Mouse (Mus musculus) thymus, adult 2 months (tissue): Measurements from ENCODE around the gene Tut1.

Experiments
- CTCF ChIP-seq: fragments of 200-500 bp; IDR thresholded peaks from 2 replicates; pipeline ENCODE4 v1.5.1; 2012; ENCODE audit warnings: mild to moderate bottlenecking, control low read depth, low read length, moderate library complexity, borderline replicate concordance; ENCODE audit not compliant: control insufficient read depth, poor library complexity, insufficient read depth; ENCODE audit errors: extremely low read depth
- POLR2A ChIP-seq: fragments of 200-500 bp; IDR thresholded peaks from 2 replicates; pipeline ENCODE4 v1.6.1; 2012; ENCODE audit warnings: mild to moderate bottlenecking, low read length, control low read depth, moderate library complexity; ENCODE audit not compliant: control insufficient read depth, poor library complexity, insufficient read depth; ENCODE audit errors: extremely low read depth

GRCm38 (mm10) chr19:8987816-8988215, 34.2 kb downstream of the Tut1 start:
- TF ChIP-seq POLR2A (no peak), CTCF (no peak)
